Mouse (Mus musculus) liver, embryonic 14.5 days (tissue): ENCODE data around the gene Cenpu.
A peak's percentile ranks its signal among the peaks of the same experiment; 100 is the strongest.

Source experiments
- CTCF ChIP-seq: IDR thresholded peaks from 2 replicates; pipeline ENCODE4 v1.5.1; 2016; ENCODE audit warnings: antibody characterized with exemption, low read depth, control low read depth
- EP300 ChIP-seq: IDR thresholded peaks from 2 replicates; pipeline ENCODE4 v1.6.1; 2016; ENCODE audit warnings: antibody characterized with exemption, low read depth

GRCm38 (mm10) chr8:46546431-46547176, 5.2 kb upstream of the Cenpu start:
- no peak for TF ChIP-seq CTCF
- TF ChIP-seq EP300 = peak; percentile 99
